Mouse (Mus musculus) lung, embryonic 16.5 days (tissue): ENCODE data around the gene Sorcs3. TPM values are rescaled to one million over a fixed set of nuclear protein-coding genes. Genes with fewer than 3 reads are reported as not detected.

Experiments used
- ATAC-seq: fragments of 200-750 bp; cut with Nextera tagmentation; 2 replicates; pipeline ENCODE4 v1.8.0; 2017; ENCODE audit warnings: low read depth, mild to moderate bottlenecking, moderate library complexity
- H3K27ac ChIP-seq: fragments of 300-500 bp; sonication (generic); 2 replicates; pipeline ENCODE4 v1.5.1; 2014; ENCODE audit warnings: mild to moderate bottlenecking, control low read depth, low read length
- H3K27me3 ChIP-seq: fragments of 300-500 bp; sonication (generic); 2 replicates; pipeline ENCODE4 v1.6.1; 2014; ENCODE audit warnings: low read depth, low read length, mixed read lengths; ENCODE audit not compliant: control insufficient read depth, insufficient read depth
- H3K36me3 ChIP-seq: fragments of 300-500 bp; sonication (generic); 2 replicates; pipeline ENCODE4 v1.6.1; 2014; ENCODE audit warnings: low read length; ENCODE audit not compliant: control insufficient read depth, insufficient read depth
- H3K4me1 ChIP-seq: fragments of 300-500 bp; sonication (generic); replicated peaks from 2 replicates; pipeline ENCODE4 v1.6.1; 2014; ENCODE audit warnings: low read length, mixed read lengths; ENCODE audit not compliant: control insufficient read depth, insufficient read depth
- H3K4me2 ChIP-seq: fragments of 300-500 bp; sonication (generic); 2 replicates; pipeline ENCODE4 v1.6.1; 2014; ENCODE audit warnings: low read depth, low read length, control low read depth
- H3K4me3 ChIP-seq: fragments of 300-500 bp; sonication (generic); 2 replicates; pipeline ENCODE4 v1.5.1; 2014; ENCODE audit warnings: mild to moderate bottlenecking, low read length, control low read depth
- H3K9ac ChIP-seq: fragments of 300-500 bp; sonication (generic); 2 replicates; pipeline ENCODE4 v1.6.1; 2014; ENCODE audit warnings: low read length, control low read depth
- H3K9me3 ChIP-seq: fragments of 300-500 bp; sonication (generic); 2 replicates; pipeline ENCODE4 v1.6.1; 2016; ENCODE audit warnings: low read length; ENCODE audit not compliant: control insufficient read depth
- WGBS: fragments of 180-500 bp; shearing (Covaris S2); extraction: QIAGEN DNeasy Blood & Tissue Kit; methylation state at CpG from one replicate; pipeline ENCODE4 v1.1.7; 2014; 5-methylcytosine and 5-hydroxymethylcytosine counted together
- polyA plus RNA-seq: library from polyadenylated mRNA; unstranded; fragments of >200 nt; fragmentation: Nextera tagmentation; extraction: Ambion mirVana; gene quantifications from 2 replicates; pipeline ENCODE4 v1.2.1, GENCODE M21; 2015

Sorcs3 gene
- polyA plus RNA-seq, 1 experiment from 2014 or later, result 0.20 TPM

GRCm38 (mm10) chr19:48491111-48491510, 285.3 kb downstream of the Sorcs3 start:
- no peaks in the 10 kb centered on the region for H3K4me1 ChIP-seq
- H3K27ac ChIP-seq, result no peak overlapping the region
- H3K4me3 ChIP-seq, result no peak overlapping the region
- H3K9me3 ChIP-seq, result no peaks in the 10 kb centered on the region
- no peaks in the 10 kb centered on the region for H3K27me3 ChIP-seq
- H3K36me3 ChIP-seq, result no peaks in the 10 kb centered on the region
- no peak overlapping the region for H3K9ac ChIP-seq
- 44% methylated on average over 3 of the region's 3 CpGs for WGBS
- ATAC-seq, result no peak
- no peak overlapping the region for H3K4me2 ChIP-seq

- Histone ChIP-seq H3K9ac (no peak overlapping the region), H3K4me2 (no peak overlapping the region), H3K27me3 (no peaks in the 10 kb centered on the region), H3K27ac (no peak overlapping the region), H3K4me3 (no peak overlapping the region), H3K36me3 (no peaks in the 10 kb centered on the region), H3K4me1 (no peaks in the 10 kb centered on the region), H3K9me3 (no peaks in the 10 kb centered on the region)
- ATAC-seq, result no peak
- WGBS, result 53% methylated on average over 2 of the region's 2 CpGs
Observed at GRCm38 (mm10) chr19:48503896-48504620, 298.2 kb downstream of the Sorcs3 start.

- Histone ChIP-seq H3K36me3 (no peaks in the 10 kb centered on the region), H3K9me3 (no peaks in the 10 kb centered on the region), H3K4me1 (no peaks in the 10 kb centered on the region), H3K27me3 (no peaks in the 10 kb centered on the region), H3K27ac (no peak overlapping the region), H3K4me3 (no peak overlapping the region), H3K9ac (no peak overlapping the region), H3K4me2 (no peak overlapping the region)
- ATAC-seq, result no peak
- WGBS, result 85% methylated on average over 7 of the region's 7 CpGs
Observed at GRCm38 (mm10) chr19:48523803-48524202, 318.0 kb downstream of the Sorcs3 start.

GRCm38 (mm10) chr19:48524527-48525214, 318.8 kb downstream of the Sorcs3 start:
- H3K4me3 ChIP-seq, result no peak overlapping the region
- no peaks in the 10 kb centered on the region for H3K4me1 ChIP-seq
- H3K9ac ChIP-seq, result no peak overlapping the region
- H3K27me3 ChIP-seq, result no peaks in the 10 kb centered on the region
- no peak overlapping the region for H3K4me2 ChIP-seq
- no peaks in the 10 kb centered on the region for H3K9me3 ChIP-seq
- WGBS, result 31% methylated on average over 9 of the region's 9 CpGs
- H3K36me3 ChIP-seq, result no peaks in the 10 kb centered on the region
- H3K27ac ChIP-seq, result no peak overlapping the region
- no peak for ATAC-seq

GRCm38 (mm10) chr19:48533582-48533981, 327.8 kb downstream of the Sorcs3 start:
- ATAC-seq, result no peak
- Histone ChIP-seq H3K9me3 (no peaks in the 10 kb centered on the region), H3K27me3 (no peaks in the 10 kb centered on the region), H3K4me1 (no peaks in the 10 kb centered on the region), H3K36me3 (no peaks in the 10 kb centered on the region), H3K4me3 (no peak overlapping the region), H3K27ac (no peak overlapping the region), H3K4me2 (no peak overlapping the region), H3K9ac (no peak overlapping the region)
- 58% methylated on average over 4 of the region's 4 CpGs for WGBS

- peak; percentile 54; the same call in 1 of the 2 replicates for ATAC-seq
- Histone ChIP-seq H3K27me3 (no peaks in the 10 kb centered on the region), H3K9me3 (no peaks in the 10 kb centered on the region), H3K4me3 (no peak overlapping the region), H3K4me1 (no peaks in the 10 kb centered on the region), H3K4me2 (no peak overlapping the region), H3K9ac (no peak overlapping the region), H3K36me3 (no peaks in the 10 kb centered on the region), H3K27ac (no peak overlapping the region)
Observed at GRCm38 (mm10) chr19:48544294-48544693, 338.5 kb downstream of the Sorcs3 start.

GRCm38 (mm10) chr19:48545421-48546132, 339.8 kb downstream of the Sorcs3 start:
- Histone ChIP-seq H3K4me1 (no peaks in the 10 kb centered on the region), H3K4me3 (no peak overlapping the region), H3K9me3 (no peaks in the 10 kb centered on the region), H3K36me3 (no peaks in the 10 kb centered on the region), H3K27me3 (no peaks in the 10 kb centered on the region), H3K9ac (no peak overlapping the region), H3K27ac (no peak overlapping the region), H3K4me2 (no peak overlapping the region)
- no peak for ATAC-seq
- 77% methylated on average over 7 of the region's 7 CpGs for WGBS

GRCm38 (mm10) chr19:48546133-48546448, 340.3 kb downstream of the Sorcs3 start:
- no peak overlapping the region for H3K27ac ChIP-seq
- no peaks in the 10 kb centered on the region for H3K36me3 ChIP-seq
- WGBS, result 57% methylated on average over 2 of the region's 2 CpGs
- H3K4me1 ChIP-seq, result no peaks in the 10 kb centered on the region
- no peak for ATAC-seq
- H3K9ac ChIP-seq, result no peak overlapping the region
- H3K27me3 ChIP-seq, result no peaks in the 10 kb centered on the region
- no peak overlapping the region for H3K4me3 ChIP-seq
- H3K4me2 ChIP-seq, result no peak overlapping the region
- no peaks in the 10 kb centered on the region for H3K9me3 ChIP-seq

GRCm38 (mm10) chr19:48548143-48548881, 342.5 kb downstream of the Sorcs3 start:
- Histone ChIP-seq H3K36me3 (no peaks in the 10 kb centered on the region), H3K4me1 (no peaks in the 10 kb centered on the region), H3K27me3 (no peaks in the 10 kb centered on the region), H3K4me2 (no peak overlapping the region), H3K27ac (no peak overlapping the region), H3K9ac (no peak overlapping the region), H3K9me3 (no peaks in the 10 kb centered on the region), H3K4me3 (no peak overlapping the region)
- WGBS, result 55% methylated on average over 9 of the region's 9 CpGs
- no peak for ATAC-seq
